Mouse (Mus musculus) E14TG2a.4 (cell line): Measurements from ENCODE around the gene Sc5d.

Experiments
- CTCF ChIP-seq: conservative IDR thresholded peaks from 2 replicates; pipeline ENCODE4 v1.5.1; 2014; ENCODE audit warnings: low read length
- NANOG ChIP-seq: IDR thresholded peaks from 2 replicates; pipeline ENCODE4 v1.6.1; 2014; ENCODE audit warnings: borderline replicate concordance, low read length, mixed read lengths
- POU5F1 ChIP-seq: IDR thresholded peaks from 2 replicates; pipeline ENCODE4 v1.6.1; 2014; ENCODE audit warnings: low read length, borderline replicate concordance

GRCm38 (mm10) chr9:42273682-42274296 is 9.7 kb upstream of the Sc5d start:
- TF ChIP-seq CTCF: no peak
- TF ChIP-seq POU5F1: no peak
- TF ChIP-seq NANOG: no peak
